Mouse (Mus musculus) frontal cortex, postnatal 10 days (tissue): ENCODE measurements at regions not wholly inside any gene's neighbourhood (a gene's known extent, or its start where the extent isn't known, plus 50 kb on each side); places are given as distances from the start of the nearest gene placed in this dataset.
A peak's percentile ranks its signal among the peaks of the same experiment; 100 is the strongest.

Experiments
- DNase-seq, 2 experiments: peaks; one replicate each; pipeline ENCODE4 v3.0.0; 2022; ENCODE audit warnings: low spot score in 2 of 2, mixed read lengths in 1 of 2

- DNase-seq, result peak in 1 of 2 experiments; percentile 5
These were observed 781.8 kb upstream of the Ins1 start for GRCm38 (mm10) chr19:51482168-51482907.
